Mouse (Mus musculus): ENCODE results near the gene Fndc8.

- peak; percentile 29; the same call in 1 of the 2 replicates for TF ChIP-seq POLR2A (IDR thresholded peaks at IDR 0.05; ENCODE audit: insufficient read depth, low read depth, low read length)
- no peak for TF ChIP-seq CTCF (IDR thresholded peaks at IDR 0.05)
- 0 out of 2 replicates have a peak, but pooled peaks have one; percentile 51 for TF ChIP-seq EP300 (IDR thresholded peaks at IDR 0.05; ENCODE audit: insufficient read depth, low read depth, low read length)
Measured at GRCm38 (mm10) chr11:82947457-82947856, 55.5 kb downstream of the Fndc8 start.
